Mouse (Mus musculus) liver, embryonic 14.5 days (tissue): Measurements from ENCODE around the gene Fbxo10.

ENCODE experiments used
- CTCF ChIP-seq: IDR thresholded peaks from 2 replicates; pipeline ENCODE4 v1.5.1; 2016; ENCODE audit warnings: antibody characterized with exemption, low read depth, control low read depth
- EP300 ChIP-seq: IDR thresholded peaks from 2 replicates; pipeline ENCODE4 v1.6.1; 2016; ENCODE audit warnings: antibody characterized with exemption, low read depth

DNA sequence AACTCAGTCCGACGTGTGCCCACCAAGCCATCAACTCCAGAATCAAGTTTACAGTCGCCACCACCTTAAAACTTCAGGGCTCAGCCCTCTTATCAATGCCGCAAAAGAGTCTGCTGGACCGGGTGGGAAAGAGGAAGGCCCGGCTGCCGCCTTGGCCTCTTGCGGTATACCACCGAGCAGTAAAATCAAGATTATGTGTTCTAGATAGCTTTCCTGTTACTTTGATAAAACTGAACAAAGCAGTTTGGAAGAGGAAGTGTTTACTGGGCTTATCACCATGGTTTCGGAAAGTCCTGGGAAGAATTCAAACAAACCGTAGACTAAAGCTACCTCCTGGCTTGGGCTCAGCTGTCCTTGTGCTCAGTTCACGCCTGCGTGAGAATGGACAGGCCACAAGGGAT, 71.4 kb downstream of the Fbxo10 start:
- TF ChIP-seq CTCF, result no peak
- TF ChIP-seq EP300, result no peak
